Mouse (Mus musculus): ENCODE results near the gene Ap1m1. TPM values are rescaled to one million over a fixed set of nuclear protein-coding genes. Genes with fewer than 3 reads are reported as not detected.

Gene Ap1m1
- total RNA-seq, 1 experiment = 21.2 TPM

GRCm38 (mm10) chr8:72296561-72296960 is 56.7 kb downstream of the Ap1m1 start:
- Histone ChIP-seq H3K9me3 (ENCODE audit: control insufficient read depth, insufficient read depth, low read depth, low read length) (no peaks in the 10 kb centered on the region), H3K4me3 (ENCODE audit: insufficient read depth in 1 of 2, low read depth in 1 of 2, low read length in 2 of 2, poor library complexity in 1 of 2, severe bottlenecking in 1 of 2) (no peak overlapping the region), H3K4me1 (ENCODE audit: control insufficient read depth in 2 of 2, insufficient read depth in 2 of 2, low read length in 2 of 2, poor library complexity in 1 of 2) (peaks cover 0 to 16% of the 10 kb centered on the region in 2 experiments; a peak in 3 of 4 replicates), H3K27ac (ENCODE audit: insufficient read depth, low read depth, low read length, poor library complexity, severe bottlenecking) (no peak overlapping the region), H3K9ac (ENCODE audit: insufficient read depth, low read depth, low read length, poor library complexity, severe bottlenecking) (no peak overlapping the region), H3K36me3 (ENCODE audit: control insufficient read depth, insufficient read depth, low read length, poor library complexity, severe bottlenecking) (no peaks in the 10 kb centered on the region)
- TF ChIP-seq ZNF384 (IDR thresholded peaks at IDR 0.05; ENCODE audit: low read depth, low read length) (no peak), MAFK (IDR thresholded peaks at IDR 0.05; ENCODE audit: insufficient read depth, low read depth, low read length) (no peak), CHD2 (IDR thresholded peaks at IDR 0.05; ENCODE audit: low read depth, low read length) (no peak), HCFC1 (IDR thresholded peaks at IDR 0.05; ENCODE audit: borderline replicate concordance, insufficient read depth, low read length) (no peak), ZC3H11A (IDR thresholded peaks at IDR 0.05; ENCODE audit: borderline replicate concordance, low read depth, low read length) (no peak)
- in situ Hi-C loops (cut with MboI; ENCODE audit: low sequenced_read_pairs in 2 of 2, unreplicated experiment in 2 of 2) = no loop called here
- no peak for DNase-seq (ENCODE audit: low read depth, low spot score)

- TF ChIP-seq ZNF384 (IDR thresholded peaks at IDR 0.05; ENCODE audit: low read depth, low read length) (no peak), CHD2 (IDR thresholded peaks at IDR 0.05; ENCODE audit: low read depth, low read length) (no peak), MAFK (IDR thresholded peaks at IDR 0.05; ENCODE audit: insufficient read depth, low read depth, low read length) (no peak), ZC3H11A (IDR thresholded peaks at IDR 0.05; ENCODE audit: borderline replicate concordance, low read depth, low read length) (no peak), HCFC1 (IDR thresholded peaks at IDR 0.05; ENCODE audit: borderline replicate concordance, insufficient read depth, low read length) (no peak)
- Histone ChIP-seq H3K9ac (ENCODE audit: insufficient read depth, low read depth, low read length, poor library complexity, severe bottlenecking) (no peak overlapping the region), H3K9me3 (ENCODE audit: control insufficient read depth, insufficient read depth, low read depth, low read length) (no peaks in the 10 kb centered on the region), H3K27ac (ENCODE audit: insufficient read depth, low read depth, low read length, poor library complexity, severe bottlenecking) (no peak overlapping the region), H3K4me1 (ENCODE audit: control insufficient read depth in 2 of 2, insufficient read depth in 2 of 2, low read length in 2 of 2, poor library complexity in 1 of 2) (peaks cover 9 to 19% of the 10 kb centered on the region in 2 experiments; a peak in 3 of 4 replicates), H3K36me3 (ENCODE audit: control insufficient read depth, insufficient read depth, low read length, poor library complexity, severe bottlenecking) (no peaks in the 10 kb centered on the region), H3K4me3 (ENCODE audit: insufficient read depth in 1 of 2, low read depth in 1 of 2, low read length in 2 of 2, poor library complexity in 1 of 2, severe bottlenecking in 1 of 2) (no peak overlapping the region)
- no peak for DNase-seq (ENCODE audit: low read depth, low spot score)
- in situ Hi-C loops (cut with MboI; ENCODE audit: low sequenced_read_pairs in 2 of 2, unreplicated experiment in 2 of 2) = no loop called here
These were observed 59.1 kb downstream of the Ap1m1 start for GRCm38 (mm10) chr8:72298928-72299327.

- TF ChIP-seq HCFC1 (IDR thresholded peaks at IDR 0.05; ENCODE audit: borderline replicate concordance, insufficient read depth, low read length) (no peak), ZNF384 (IDR thresholded peaks at IDR 0.05; ENCODE audit: low read depth, low read length) (no peak), MAFK (IDR thresholded peaks at IDR 0.05; ENCODE audit: insufficient read depth, low read depth, low read length) (no peak), ZC3H11A (IDR thresholded peaks at IDR 0.05; ENCODE audit: borderline replicate concordance, low read depth, low read length) (no peak), CHD2 (IDR thresholded peaks at IDR 0.05; ENCODE audit: low read depth, low read length) (no peak)
- H3K9me3 ChIP-seq (ENCODE audit: control insufficient read depth, insufficient read depth, low read depth, low read length) = no peaks in the 10 kb centered on the region
These were observed 61.0 kb downstream of the Ap1m1 start for GRCm38 (mm10) chr8:72300654-72301400.

GRCm38 (mm10) chr8:72301497-72301896 is 61.7 kb downstream of the Ap1m1 start:
- H3K27ac ChIP-seq (ENCODE audit: insufficient read depth, low read depth, low read length, poor library complexity, severe bottlenecking) = no peak overlapping the region
- DNase-seq (ENCODE audit: low read depth, low spot score) = no peak
- no peaks in the 10 kb centered on the region for H3K9me3 ChIP-seq (ENCODE audit: control insufficient read depth, insufficient read depth, low read depth, low read length)
- H3K4me3 ChIP-seq (ENCODE audit: insufficient read depth in 1 of 2, low read depth in 1 of 2, low read length in 2 of 2, poor library complexity in 1 of 2, severe bottlenecking in 1 of 2) = no peak overlapping the region
- H3K4me1 ChIP-seq (ENCODE audit: control insufficient read depth in 2 of 2, insufficient read depth in 2 of 2, low read length in 2 of 2, poor library complexity in 1 of 2) = peaks cover 9 to 15% of the 10 kb centered on the region in 2 experiments; a peak in 3 of 4 replicates
- in situ Hi-C loops (cut with MboI; ENCODE audit: low sequenced_read_pairs in 2 of 2, unreplicated experiment in 2 of 2) = no loop called here
- TF ChIP-seq CHD2 (IDR thresholded peaks at IDR 0.05; ENCODE audit: low read depth, low read length) (no peak), ZC3H11A (IDR thresholded peaks at IDR 0.05; ENCODE audit: borderline replicate concordance, low read depth, low read length) (no peak), ZNF384 (IDR thresholded peaks at IDR 0.05; ENCODE audit: low read depth, low read length) (no peak), HCFC1 (IDR thresholded peaks at IDR 0.05; ENCODE audit: borderline replicate concordance, insufficient read depth, low read length) (no peak), MAFK (IDR thresholded peaks at IDR 0.05; ENCODE audit: insufficient read depth, low read depth, low read length) (no peak)
- no peaks in the 10 kb centered on the region for H3K36me3 ChIP-seq (ENCODE audit: control insufficient read depth, insufficient read depth, low read length, poor library complexity, severe bottlenecking)
- no peak overlapping the region for H3K9ac ChIP-seq (ENCODE audit: insufficient read depth, low read depth, low read length, poor library complexity, severe bottlenecking)

More at GRCm38 (mm10) chr8:72300654-72301400, 61.0 kb downstream of the Ap1m1 start:
- Histone ChIP-seq H3K27ac (ENCODE audit: insufficient read depth, low read depth, low read length, poor library complexity, severe bottlenecking) (no peak overlapping the region), H3K36me3 (ENCODE audit: control insufficient read depth, insufficient read depth, low read length, poor library complexity, severe bottlenecking) (no peaks in the 10 kb centered on the region), H3K4me3 (ENCODE audit: insufficient read depth in 1 of 2, low read depth in 1 of 2, low read length in 2 of 2, poor library complexity in 1 of 2, severe bottlenecking in 1 of 2) (no peak overlapping the region), H3K4me1 (ENCODE audit: control insufficient read depth in 2 of 2, insufficient read depth in 2 of 2, low read length in 2 of 2, poor library complexity in 1 of 2) (peaks cover 9 to 16% of the 10 kb centered on the region in 2 experiments; a peak in 3 of 4 replicates), H3K9ac (ENCODE audit: insufficient read depth, low read depth, low read length, poor library complexity, severe bottlenecking) (no peak overlapping the region)
- in situ Hi-C loops (cut with MboI; ENCODE audit: low sequenced_read_pairs in 2 of 2, unreplicated experiment in 2 of 2) = no loop called here
- no peak for DNase-seq (ENCODE audit: low read depth, low spot score)
